Mouse (Mus musculus) thymus, adult 18-20 months (tissue): ENCODE results near the gene Slamf9.

Experiments used
- DNase-seq, 2 experiments: peaks; one replicate each; pipeline ENCODE4 v3.0.0; 2022; ENCODE audit warnings: mixed read lengths in 2 of 2

The Slamf9 gene

DNA sequence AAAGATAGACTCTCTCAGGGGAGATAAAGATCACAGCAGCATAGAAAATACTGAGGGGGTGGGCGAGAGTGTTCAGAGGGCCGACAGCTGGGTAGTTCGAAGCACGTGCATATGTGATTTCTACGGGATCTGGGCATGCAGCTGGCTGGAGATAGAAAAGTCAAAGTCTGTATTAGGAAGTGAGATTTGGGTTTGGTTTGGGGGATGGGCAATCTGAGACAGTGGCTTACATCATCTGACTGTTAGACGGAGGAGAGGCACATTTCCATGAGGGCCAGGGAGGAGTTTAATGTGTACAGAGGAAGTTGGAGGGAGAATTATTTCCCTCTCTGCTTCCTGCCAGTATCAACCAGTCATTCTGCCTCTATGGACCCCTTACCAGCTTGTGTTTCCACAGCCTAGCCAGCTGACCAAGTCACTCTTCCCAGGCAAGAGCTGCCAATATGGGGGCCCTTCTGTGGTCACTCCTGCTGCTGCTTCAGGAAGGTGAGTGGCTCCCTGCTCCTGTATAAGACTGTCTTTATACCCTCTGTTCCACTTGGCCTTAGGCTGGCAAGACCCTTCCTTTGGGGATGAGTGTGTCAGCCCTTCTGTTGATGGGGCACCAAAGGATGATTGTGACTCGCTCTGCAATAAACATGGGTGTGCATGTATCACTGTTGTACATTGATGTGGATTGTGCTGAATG is at the start of gene Slamf9:
Slamf9 (plus strand) TSS at position 305 of the 688 bp plus-strand sequence.
- DNase-seq: no peak

DNA sequence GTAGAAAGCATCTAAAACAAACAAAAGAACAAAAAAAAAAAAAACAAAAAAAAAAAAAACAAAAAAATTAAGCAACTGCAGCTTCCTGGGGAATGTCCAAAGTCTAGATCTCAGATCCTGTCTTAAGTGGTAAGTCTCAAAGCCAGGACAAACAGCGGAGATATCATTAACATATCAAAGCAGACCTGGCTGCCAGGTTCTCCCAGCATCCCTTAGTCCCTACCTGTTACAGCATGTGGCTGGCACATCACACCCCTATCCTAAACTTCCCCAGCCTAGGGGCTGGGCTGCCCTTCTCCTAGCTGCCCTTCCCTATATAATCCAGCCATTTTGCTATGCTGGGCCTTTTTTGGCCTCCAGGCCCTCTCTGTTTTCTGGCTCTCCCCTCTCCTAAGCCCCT is 48.7 kb upstream of the Slamf9 start:
- DNase-seq: no peak

- DNase-seq: no peak
Observed at GRCm38 (mm10) chr1:172427841-172428240, 47.3 kb upstream of the Slamf9 start.

DNA sequence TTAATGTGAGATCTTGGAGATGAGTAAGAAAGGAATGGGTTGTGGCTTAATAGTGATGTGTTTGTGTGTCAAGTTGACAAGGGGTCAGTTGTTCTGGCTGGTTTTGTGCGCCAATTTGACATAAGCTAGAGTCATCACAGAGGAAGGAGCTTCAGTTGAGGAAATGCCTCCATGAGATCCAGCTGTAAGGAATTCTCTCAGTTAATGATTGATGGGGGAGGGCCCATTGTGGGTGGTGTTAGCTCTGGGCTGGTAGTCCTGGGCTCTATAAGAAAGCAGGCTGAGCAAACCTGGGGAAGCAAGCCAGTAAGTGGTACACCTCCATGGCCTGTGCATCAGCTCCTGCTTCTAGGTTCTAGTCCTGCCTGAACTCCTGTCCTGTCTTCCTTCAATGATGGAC is 46.5 kb upstream of the Slamf9 start:
- DNase-seq: no peak

- DNase-seq: no peak
Observed at GRCm38 (mm10) chr1:172430731-172431220, 44.4 kb upstream of the Slamf9 start.

DNA sequence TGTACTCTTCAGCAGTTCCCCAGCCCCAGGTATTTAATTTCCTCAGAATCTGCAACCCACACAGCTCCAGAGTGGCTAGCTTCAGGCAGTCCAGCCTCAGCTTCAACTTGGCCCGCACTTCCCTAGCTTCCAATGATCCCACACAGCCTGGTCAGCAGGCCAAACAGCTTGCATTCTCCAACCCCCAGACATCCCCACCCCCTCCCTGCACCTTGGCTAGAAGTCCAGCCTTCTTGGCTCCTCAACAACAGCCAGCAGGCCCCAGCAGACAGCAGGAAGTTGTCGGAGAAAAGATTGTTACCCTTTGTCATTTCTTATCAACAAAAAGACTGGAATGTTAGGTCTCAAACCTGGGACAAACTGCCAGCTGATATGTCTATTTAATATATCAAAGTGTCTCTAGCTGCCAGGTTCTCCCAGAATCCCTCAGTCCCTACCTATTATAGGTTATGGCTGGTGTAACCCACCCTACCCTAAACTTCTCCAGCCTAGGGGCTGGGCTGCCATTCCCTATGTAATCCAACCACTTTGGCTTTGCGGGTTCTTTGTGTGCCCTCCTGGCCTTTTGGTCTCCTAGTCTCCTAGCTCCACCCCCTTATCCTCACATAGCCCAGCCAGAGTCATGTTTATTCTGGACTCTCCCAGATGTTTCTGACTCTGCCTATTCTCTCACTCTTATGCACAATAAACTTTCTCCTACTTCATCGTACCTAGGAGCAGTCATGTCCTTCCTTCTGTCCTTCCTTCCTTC is 43.1 kb upstream of the Slamf9 start:
- no peak for DNase-seq

GRCm38 (mm10) chr1:172432587-172432955 is 42.6 kb upstream of the Slamf9 start:
- no peak for DNase-seq

DNA sequence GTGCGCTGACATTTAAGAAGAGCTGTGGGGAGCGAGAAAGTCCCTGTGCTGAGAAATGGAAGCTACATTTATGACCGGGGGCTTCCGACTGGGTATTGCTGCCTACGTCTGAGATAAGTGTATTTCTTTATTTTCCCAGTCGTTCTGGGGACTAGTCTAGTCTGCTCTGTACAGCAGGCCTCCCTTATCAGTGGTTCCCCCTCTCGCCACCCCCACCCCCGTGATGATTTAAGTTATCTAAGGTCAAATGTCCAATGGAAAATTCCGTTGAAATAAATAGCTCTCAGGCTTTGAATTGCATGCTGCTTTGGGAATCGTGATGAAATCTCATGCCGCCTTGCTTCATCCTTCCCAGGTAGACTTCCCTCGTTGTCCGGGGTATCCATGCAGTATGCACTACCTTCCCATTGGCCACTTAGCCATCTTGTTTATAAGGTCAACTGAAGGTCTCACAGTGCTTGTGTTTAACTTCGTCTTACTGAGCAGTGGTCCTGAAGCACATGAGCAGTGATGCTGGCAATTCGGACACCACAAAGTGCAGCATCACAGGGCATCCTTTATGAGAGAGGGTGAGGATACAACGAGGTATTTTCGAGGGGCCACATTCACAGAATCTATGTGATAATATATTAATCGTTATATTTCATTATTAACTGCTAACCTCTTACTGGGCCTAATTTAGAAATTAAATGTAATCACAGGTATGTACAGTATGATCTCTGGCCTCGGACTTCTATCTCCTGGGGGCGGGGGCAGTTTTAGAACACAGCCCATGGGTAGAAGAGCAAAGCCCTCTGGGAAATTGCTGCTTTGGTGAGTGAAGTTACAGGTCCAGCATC is 41.9 kb upstream of the Slamf9 start:
- DNase-seq: no peak

GRCm38 (mm10) chr1:172433851-172434165 is 41.4 kb upstream of the Slamf9 start:
- DNase-seq: no peak

GRCm38 (mm10) chr1:172436785-172437184 is 38.4 kb upstream of the Slamf9 start:
- no peak for DNase-seq

- DNase-seq: no peak
Observed at GRCm38 (mm10) chr1:172438621-172439020, 36.5 kb upstream of the Slamf9 start.

GRCm38 (mm10) chr1:172440521-172440920 is 34.6 kb upstream of the Slamf9 start:
- DNase-seq: no peak

GRCm38 (mm10) chr1:172441935-172442445 is 33.2 kb upstream of the Slamf9 start:
- DNase-seq: no peak

DNA sequence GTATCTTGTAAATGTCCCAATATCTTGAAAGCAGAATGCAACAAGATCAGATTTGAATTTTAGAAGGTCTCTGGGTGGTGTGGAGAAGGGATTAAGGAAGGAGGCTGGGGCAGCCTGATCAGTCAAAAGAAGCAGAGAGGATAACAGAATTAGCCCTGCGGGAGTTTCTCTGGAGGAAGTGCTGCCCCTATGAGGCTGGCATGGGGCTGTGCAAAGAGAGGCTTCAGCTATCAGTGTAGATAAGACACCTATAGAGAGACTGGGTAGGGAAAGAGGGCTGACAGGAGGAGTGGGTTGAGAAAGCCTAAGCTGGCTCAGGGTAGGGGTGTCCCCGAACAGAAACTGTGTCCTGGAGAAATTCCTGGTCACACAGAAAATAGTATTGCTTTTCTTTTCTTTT is 24.9 kb upstream of the Slamf9 start:
- no peak for DNase-seq

- no peak for DNase-seq
Observed at GRCm38 (mm10) chr1:172450848-172451470, 24.2 kb upstream of the Slamf9 start.

DNA sequence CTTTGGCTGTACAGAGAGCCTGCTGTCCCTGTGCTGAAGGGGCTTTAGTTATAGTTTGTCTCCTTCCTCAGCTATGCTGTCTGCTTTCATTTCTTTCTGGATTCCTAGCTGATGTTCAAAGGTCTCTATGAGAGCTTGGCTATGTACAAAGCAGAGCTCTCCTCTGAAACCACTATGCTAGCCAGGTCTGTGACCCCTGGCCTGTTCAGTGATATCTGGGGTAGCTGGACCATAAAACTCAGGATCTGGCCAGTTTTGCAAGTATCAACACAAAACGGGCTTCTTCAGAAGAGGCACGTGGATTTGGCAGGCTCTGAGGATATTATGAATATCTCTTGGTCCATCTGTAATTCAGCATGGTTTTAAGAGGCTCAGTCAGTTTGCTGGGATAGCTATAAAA is 22.2 kb upstream of the Slamf9 start:
- no peak for DNase-seq

DNA sequence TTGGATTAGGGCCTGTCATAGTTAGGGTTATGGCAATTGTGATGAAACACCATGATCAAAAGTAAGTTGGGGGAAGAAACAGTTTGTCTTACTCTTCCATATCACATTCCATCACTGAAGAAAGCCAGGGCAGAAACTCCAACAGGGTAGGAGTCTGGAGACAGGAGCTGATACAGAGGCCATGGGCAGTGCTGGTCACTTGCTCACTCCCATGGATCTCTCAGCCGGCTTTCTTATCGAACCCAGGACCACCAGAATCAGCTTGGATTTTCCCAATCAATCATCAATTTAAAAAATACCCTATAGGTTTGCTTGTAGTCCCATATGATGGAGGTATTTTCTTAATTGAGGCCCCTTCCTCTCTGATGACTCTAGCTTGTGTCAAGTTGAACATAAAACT is 21.3 kb upstream of the Slamf9 start:
- no peak for DNase-seq

- peak; percentile 7 to 23 for DNase-seq
Observed at GRCm38 (mm10) chr1:172455416-172455815, 19.7 kb upstream of the Slamf9 start.

DNA sequence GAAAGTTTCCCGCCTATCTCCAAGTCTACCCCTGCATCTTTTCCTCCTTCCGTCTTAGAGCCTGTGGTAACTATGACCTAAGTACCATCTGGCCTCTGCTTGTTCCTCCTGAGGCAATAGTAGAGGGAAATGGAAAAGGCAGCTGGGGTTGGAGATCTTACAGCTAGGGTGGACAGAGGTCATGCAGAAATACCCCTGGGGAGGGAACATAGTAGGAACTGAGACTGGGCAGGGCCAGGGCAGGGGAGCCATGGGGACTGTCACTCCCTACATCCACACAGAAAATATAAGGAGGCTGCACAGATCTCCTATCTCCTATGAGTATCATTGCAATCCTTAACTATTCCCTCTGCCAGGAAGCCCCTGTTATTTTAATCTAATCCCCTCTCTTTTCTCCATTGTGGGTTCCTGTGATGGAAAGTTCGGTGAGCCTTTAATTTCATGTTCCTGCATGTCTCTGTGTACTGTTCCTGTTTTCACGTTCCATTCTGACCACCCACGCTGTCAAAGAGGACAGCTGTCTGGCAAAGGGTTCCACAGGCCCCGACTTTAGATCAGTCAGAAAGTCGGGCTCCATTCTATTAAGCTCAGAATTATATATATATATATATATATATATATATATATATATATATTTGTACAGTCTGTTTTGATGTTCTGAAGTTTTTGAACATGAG is 19.0 kb upstream of the Slamf9 start:
- peak in 1 of 2 experiments; percentile 17 for DNase-seq

GRCm38 (mm10) chr1:172457196-172457595 is 18.0 kb upstream of the Slamf9 start:
- no peak for DNase-seq

- no peak for DNase-seq
Observed at GRCm38 (mm10) chr1:172458041-172458440, 17.1 kb upstream of the Slamf9 start.

GRCm38 (mm10) chr1:172461602-172462001 is 13.6 kb upstream of the Slamf9 start:
- no peak for DNase-seq
